Mouse (Mus musculus) embryonic facial prominence, embryonic 10.5 days (tissue): ENCODE data around the gene Insc. TPM values are rescaled to one million over a fixed set of nuclear protein-coding genes. Genes with fewer than 3 reads are reported as not detected.

Source experiments
- DNase-seq: peaks from one replicate; pipeline ENCODE4 v3.0.0-alpha.2; 2017; ENCODE audit warnings: low spot score
- H3K27ac ChIP-seq: fragments of 300-500 bp; sonication (generic); replicated peaks from 2 replicates; pipeline ENCODE4 v1.5.1; 2016; ENCODE audit warnings: mild to moderate bottlenecking
- H3K27me3 ChIP-seq: fragments of 300-500 bp; sonication (generic); replicated peaks from 2 replicates; pipeline ENCODE4 v1.6.1; 2016; ENCODE audit warnings: low read depth, mild to moderate bottlenecking; ENCODE audit not compliant: poor library complexity, severe bottlenecking
- H3K36me3 ChIP-seq: fragments of 300-500 bp; sonication (generic); replicated peaks from 2 replicates; pipeline ENCODE4 v1.6.1; 2016; ENCODE audit warnings: mild to moderate bottlenecking, moderate library complexity
- H3K4me1 ChIP-seq: fragments of 300-500 bp; sonication (generic); 2 replicates; pipeline ENCODE4 v1.6.1; 2016
- H3K4me3 ChIP-seq: fragments of 300-500 bp; sonication (generic); 2 replicates; pipeline ENCODE4 v1.5.1; 2016; ENCODE audit warnings: mild to moderate bottlenecking, moderate library complexity
- H3K9me3 ChIP-seq: fragments of 300-500 bp; sonication (generic); 2 replicates; pipeline ENCODE4 v1.6.1; 2016; ENCODE audit warnings: mild to moderate bottlenecking
- WGBS: fragments of 180-500 bp; shearing (Covaris S2); methylation state at CpG from one replicate; pipeline ENCODE4 v1.1.7; 2016; 5-methylcytosine and 5-hydroxymethylcytosine counted together
- polyA plus RNA-seq: library from polyadenylated mRNA; unstranded; fragments of >200 nt; fragmentation: Nextera tagmentation; extraction: Ambion mirVana; gene quantifications from 2 replicates; pipeline ENCODE4 v1.2.1, GENCODE M21; 2016

The Insc gene
- polyA plus RNA-seq, 1 experiment from 2014 or later = 6.4 TPM

DNA sequence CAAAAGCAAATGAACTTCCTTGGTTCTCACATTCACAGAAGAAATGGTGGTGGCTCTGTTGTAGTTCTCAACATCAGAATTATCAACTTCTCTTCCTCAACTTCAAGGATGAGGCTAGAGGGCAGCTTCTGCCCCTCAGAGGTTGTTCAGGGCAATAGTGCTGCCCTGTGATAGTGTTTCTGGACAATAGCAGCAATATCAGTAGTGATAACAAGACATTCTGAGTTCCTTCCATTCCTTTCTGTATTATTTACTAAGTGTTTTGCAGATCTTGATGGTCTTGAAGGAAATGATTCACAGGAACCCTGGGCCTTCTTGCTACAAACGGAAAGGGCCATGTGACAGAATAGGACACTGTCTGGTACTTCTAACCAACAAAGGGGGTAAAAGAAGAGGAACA, 150.4 kb downstream of the Insc start:
- H3K36me3 ChIP-seq = no peaks in the 10 kb centered on the region
- H3K27ac ChIP-seq = no peak overlapping the region
- no peaks in the 10 kb centered on the region for H3K27me3 ChIP-seq
- no peak overlapping the region for H3K4me3 ChIP-seq
- H3K9me3 ChIP-seq = no peaks in the 10 kb centered on the region
- no peak for DNase-seq
- WGBS = 94% methylated on average over 1 of the region's 1 CpGs
- H3K4me1 ChIP-seq = no peaks in the 10 kb centered on the region

DNA sequence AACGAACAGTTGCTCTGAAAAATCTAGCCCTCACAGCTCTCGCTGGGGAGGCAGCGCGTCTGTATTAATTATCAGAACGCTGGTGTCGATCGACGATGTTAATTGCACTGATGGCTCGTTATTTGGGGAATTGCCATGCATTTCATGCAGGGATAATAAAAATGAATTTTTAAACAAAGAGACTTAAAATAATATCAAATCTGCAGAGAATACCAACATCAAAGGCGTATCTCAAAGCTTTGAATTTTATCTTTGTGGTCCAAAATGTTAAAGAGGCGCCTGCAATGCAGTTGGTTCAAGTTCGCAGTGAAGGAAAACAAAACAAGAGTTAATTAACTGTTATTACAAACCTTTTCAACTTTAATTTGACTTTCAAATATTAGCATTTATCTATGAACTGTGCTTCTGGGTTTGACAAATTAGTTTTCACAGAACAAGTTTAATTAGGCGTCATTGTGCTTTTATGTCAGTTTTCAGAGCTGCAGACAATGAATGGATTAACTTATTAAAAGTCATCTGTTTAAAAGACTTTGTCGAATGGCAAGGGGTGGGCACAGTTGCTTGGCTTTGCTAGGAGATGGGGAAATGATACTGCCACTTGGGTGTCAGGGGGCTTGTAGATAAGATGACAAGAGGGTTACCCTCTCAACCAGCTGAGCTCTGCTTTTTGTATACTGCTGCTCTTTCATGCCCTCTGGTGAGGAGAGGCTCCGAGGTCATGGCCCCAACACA, 153.6 kb downstream of the Insc start:
- no peaks in the 10 kb centered on the region for H3K36me3 ChIP-seq
- H3K27ac ChIP-seq = no peak overlapping the region
- no peaks in the 10 kb centered on the region for H3K27me3 ChIP-seq
- WGBS = 83% methylated on average over 15 of the region's 15 CpGs
- DNase-seq = no peak
- H3K4me3 ChIP-seq = no peak overlapping the region
- no peaks in the 10 kb centered on the region for H3K9me3 ChIP-seq
- H3K4me1 ChIP-seq = no peaks in the 10 kb centered on the region

Other genes with a start within 250 kb of the Insc start
- gene Cyp2r1, start 180.7 kb upstream of the Insc start, polyA plus RNA-seq = 0.83 and 1.6 TPM in 2 replicates
- 3.1 and 3.9 TPM in 2 replicates for gene Calca, start 107.3 kb upstream of the Insc start, polyA plus RNA-seq
- not detected in 2 replicates for gene Calcb, start 25.1 kb upstream of the Insc start, polyA plus RNA-seq